Comparison of ENCODE assay signal across 8 mouse cellular contexts in the genomic region with DNA sequence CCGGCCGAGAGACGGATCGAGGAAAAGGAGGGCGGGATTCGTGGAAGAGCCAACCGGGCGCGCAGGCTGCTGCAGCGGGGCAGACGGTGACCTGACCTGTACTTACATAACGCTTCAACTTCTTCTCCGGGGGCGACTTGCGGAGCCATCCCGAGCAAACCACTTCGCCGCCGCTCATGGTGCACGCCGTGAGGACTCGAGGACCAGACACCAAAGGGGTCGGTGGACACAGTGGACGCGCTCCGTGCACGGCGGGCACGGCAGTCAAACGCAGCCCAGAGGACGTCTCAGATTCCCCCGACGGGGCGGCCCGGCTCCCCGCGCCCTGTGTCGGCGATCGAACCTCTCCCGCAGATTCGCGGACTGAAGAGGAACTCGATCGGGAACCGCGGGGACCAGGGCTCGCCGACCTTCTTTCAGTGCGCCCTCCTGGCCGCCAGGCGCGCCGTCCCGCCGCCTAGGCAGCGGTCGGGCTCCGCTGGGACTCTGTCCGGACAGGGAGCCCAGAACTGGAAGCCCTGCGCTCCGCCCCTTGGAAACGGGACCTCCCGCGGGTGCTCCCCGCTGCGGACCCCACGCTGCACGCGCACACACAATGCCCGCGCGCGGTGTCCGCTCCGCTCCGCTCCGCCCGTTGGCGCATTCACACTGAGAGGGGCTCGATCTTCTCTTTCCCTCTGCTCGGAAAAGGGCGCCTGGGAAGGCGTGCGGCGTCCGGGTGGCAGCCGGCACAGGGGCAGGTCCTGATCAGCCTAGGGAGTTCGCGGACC. TPM values are rescaled to one million over a fixed set of nuclear protein-coding genes. Genes with fewer than 3 reads are reported as not detected.
DNase-seq lines count a peak whose midpoint lies in the region; ATAC-seq lines count a peak whose summit lies in the region.

No protein-coding gene starts in this region.

- H3K27me3 ChIP-seq in embryonic facial prominence, embryonic 13.5 days, result no peaks in the 10 kb centered on the region
- H3K27me3 ChIP-seq in heart, embryonic 11.5 days (ENCODE audit: control insufficient read depth, insufficient read depth, low read length), result no peaks in the 10 kb centered on the region
- H3K27me3 ChIP-seq in kidney, embryonic 15.5 days, result no peaks in the 10 kb centered on the region
- no peaks in the 10 kb centered on the region for H3K27me3 ChIP-seq in neural tube, embryonic 15.5 days (replicated peaks)

- no peaks in the 10 kb centered on the region for H3K36me3 ChIP-seq in embryonic facial prominence, embryonic 13.5 days
- H3K36me3 ChIP-seq in heart, embryonic 11.5 days (ENCODE audit: control insufficient read depth, insufficient read depth, low read length), result no peaks in the 10 kb centered on the region
- no peaks in the 10 kb centered on the region for H3K36me3 ChIP-seq in kidney, embryonic 15.5 days
- H3K36me3 ChIP-seq in neural tube, embryonic 15.5 days, result no peaks in the 10 kb centered on the region

- under 1% methylated on average over 74 of the region's 90 CpGs for WGBS in embryonic facial prominence, embryonic 13.5 days
- under 1% methylated on average over 88 of the region's 90 CpGs for WGBS in heart, embryonic 11.5 days (ENCODE audit: insufficient replicate concordance)
- WGBS in kidney, embryonic 15.5 days, result under 1% methylated on average over 80 of the region's 90 CpGs
- under 1% methylated on average over 88 of the region's 90 CpGs for WGBS in neural tube, embryonic 15.5 days

- H3K4me1 ChIP-seq in embryonic facial prominence, embryonic 13.5 days, result peaks cover 19% of the 10 kb centered on the region
- 0 out of 2 replicates have a peak, but pooled peaks cover 2% of the 10 kb centered on the region for H3K4me1 ChIP-seq in heart, embryonic 11.5 days (ENCODE audit: control insufficient read depth, insufficient read depth, low read length)
- peaks cover 26% of the 10 kb centered on the region for H3K4me1 ChIP-seq in kidney, embryonic 15.5 days
- peaks cover 21% of the 10 kb centered on the region for H3K4me1 ChIP-seq in neural tube, embryonic 15.5 days

- no peaks in the 10 kb centered on the region for H3K9me3 ChIP-seq in embryonic facial prominence, embryonic 13.5 days
- no peaks in the 10 kb centered on the region for H3K9me3 ChIP-seq in heart, embryonic 11.5 days (replicated peaks; ENCODE audit: control insufficient read depth, low read length)
- no peaks in the 10 kb centered on the region for H3K9me3 ChIP-seq in kidney, embryonic 15.5 days (replicated peaks)
- H3K9me3 ChIP-seq in neural tube, embryonic 15.5 days (replicated peaks), result no peaks in the 10 kb centered on the region

- H3K4me2 ChIP-seq in embryonic facial prominence, embryonic 13.5 days, result peak overlapping the region; percentile 70
- peak overlapping the region; percentile 87 for H3K4me2 ChIP-seq in heart, embryonic 11.5 days
- peak overlapping the region; percentile 83 for H3K4me2 ChIP-seq in kidney, embryonic 15.5 days
- peak overlapping the region; percentile 76 for H3K4me2 ChIP-seq in neural tube, embryonic 15.5 days

- H3K27ac ChIP-seq in embryonic facial prominence, embryonic 13.5 days, result peak overlapping the region; percentile 99
- H3K27ac ChIP-seq in heart, embryonic 11.5 days (ENCODE audit: low read depth, low read length), result peak overlapping the region; percentile 92
- peak overlapping the region; percentile 100 for H3K27ac ChIP-seq in kidney, embryonic 15.5 days
- peak overlapping the region; percentile 86 for H3K27ac ChIP-seq in neural tube, embryonic 15.5 days (replicated peaks)

- peak overlapping the region; percentile 72 for H3K4me3 ChIP-seq in embryonic facial prominence, embryonic 13.5 days
- peak overlapping the region; percentile 74 for H3K4me3 ChIP-seq in heart, embryonic 11.5 days (ENCODE audit: low read depth, low read length)
- peak overlapping the region; percentile 81 for H3K4me3 ChIP-seq in kidney, embryonic 15.5 days (replicated peaks)
- H3K4me3 ChIP-seq in neural tube, embryonic 15.5 days (replicated peaks), result peak overlapping the region; percentile 58

- H3K9ac ChIP-seq in embryonic facial prominence, embryonic 13.5 days, result peak overlapping the region; percentile 88
- H3K9ac ChIP-seq in heart, embryonic 11.5 days (ENCODE audit: low read depth, low read length), result peak overlapping the region; percentile 73
- peak overlapping the region; percentile 76 for H3K9ac ChIP-seq in kidney, embryonic 15.5 days
- peak overlapping the region; percentile 64 for H3K9ac ChIP-seq in neural tube, embryonic 15.5 days (replicated peaks)

- peak; percentile 46 to 60 for DNase-seq in B cell, adult 2 months
- peak; percentile 90 for DNase-seq in adrenal gland, postnatal 14 days
- DNase-seq in lung, adult 18-20 months, result peak; percentile 73 to 82
- peak; percentile 60 for DNase-seq in thymus, postnatal 4 days

- ATAC-seq in embryonic facial prominence, embryonic 13.5 days (ENCODE audit: insufficient number of reproducible peaks, insufficient read depth, low FRiP score, low TSS enrichment, low read depth), result peak; percentile 65; the same call in 1 of the 2 replicates
- peak; percentile 71 for ATAC-seq in heart, embryonic 11.5 days (replicated peaks; ENCODE audit: insufficient number of reproducible peaks, low FRiP score, low TSS enrichment)
- peak; percentile 74 for ATAC-seq in kidney, embryonic 15.5 days (replicated peaks; ENCODE audit: low FRiP score)
- peak; percentile 75 for ATAC-seq in neural tube, embryonic 15.5 days (ENCODE audit: low FRiP score)

RNA-seq across cellular contexts. Expression of gene Gab1, which starts 0.7 kb away (rescaled TPM):
- total RNA-seq in adrenal gland, postnatal 14 days (2021), result 18.0 and 20.1 TPM in 2 replicates
- polyA plus RNA-seq in embryonic facial prominence, embryonic 13.5 days (2015; fragmentation: Nextera tagmentation; extraction: Ambion mirVana), result 22.2 and 22.7 TPM in 2 replicates
- 35.0 and 41.4 TPM in 2 replicates for polyA plus RNA-seq in heart, embryonic 11.5 days (2014; fragmentation: Nextera tagmentation; extraction: Ambion mirVana)
- polyA plus RNA-seq in kidney, embryonic 15.5 days (2015; fragmentation: Nextera tagmentation; extraction: Ambion mirVana), result 16.4 and 16.8 TPM in 2 replicates
- 9.6 and 11.4 TPM in 2 replicates for polyA plus RNA-seq in neural tube, embryonic 15.5 days (2015; fragmentation: Nextera tagmentation; extraction: Ambion mirVana)

Comparison
In these comparisons a context has a peak if more than half of its experiments do, and no peak if none do; other contexts are left out.
1. Peak in every context shown above with its lines: DNase-seq, ATAC-seq, H3K4me3 ChIP-seq and H3K27ac ChIP-seq.